Mouse (Mus musculus): ENCODE data around the gene Cpn1.
"Not testable (repeated sequence)": the region's sequence is repeated elsewhere in the genome, so short reads cannot be mapped to it uniquely, and the experiment has no call there.

Gene Cpn1

GRCm38 (mm10) chr19:43980711-43981110 is 5.6 kb downstream of the Cpn1 start:
- DNase-seq, result no peak

GRCm38 (mm10) chr19:43977799-43978198 is 8.6 kb downstream of the Cpn1 start:
- DNase-seq, result no peak

- DNase-seq, result no peak
These were observed 9.7 kb downstream of the Cpn1 start for GRCm38 (mm10) chr19:43976661-43977060.

DNA sequence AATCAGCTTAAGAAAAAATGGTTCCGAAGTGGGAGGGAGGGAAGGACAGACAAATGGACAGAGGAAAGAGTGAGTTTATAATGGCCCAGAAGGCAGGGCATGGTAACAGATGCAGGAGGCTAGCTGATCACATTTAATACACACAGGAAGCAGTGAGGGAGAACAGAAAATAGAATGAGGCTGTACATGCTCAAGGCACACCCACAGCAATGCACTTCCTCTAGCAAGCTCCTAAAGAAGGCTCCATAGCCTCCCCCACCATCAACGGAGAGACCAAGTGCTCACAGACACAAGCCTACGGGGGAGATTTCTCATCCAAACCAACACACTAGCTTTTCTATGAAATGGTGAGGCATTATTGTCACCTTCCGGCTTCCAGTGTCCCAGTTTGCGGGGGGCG is 12.1 kb downstream of the Cpn1 start:
- DNase-seq, result no peak

DNA sequence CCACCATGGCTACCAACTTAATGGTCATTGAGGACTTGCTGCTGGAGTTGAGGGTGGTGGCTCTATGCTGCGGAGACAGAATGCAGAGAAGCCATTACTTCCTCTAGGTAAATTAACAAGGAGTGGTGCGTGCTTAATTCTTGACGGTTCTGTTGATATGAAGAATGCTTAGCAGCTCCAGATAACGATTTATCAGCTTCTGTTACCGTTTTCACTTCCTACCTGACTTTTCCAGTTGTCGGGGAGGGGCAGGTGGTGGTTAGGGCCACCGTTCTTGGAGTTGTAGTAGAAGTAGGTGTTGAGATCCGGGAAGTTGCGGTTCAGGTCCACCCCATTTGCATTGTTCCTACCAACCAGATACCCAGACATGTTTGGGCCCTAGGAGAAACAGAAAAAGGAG is 12.6 kb downstream of the Cpn1 start:
- no peak for DNase-seq

DNA sequence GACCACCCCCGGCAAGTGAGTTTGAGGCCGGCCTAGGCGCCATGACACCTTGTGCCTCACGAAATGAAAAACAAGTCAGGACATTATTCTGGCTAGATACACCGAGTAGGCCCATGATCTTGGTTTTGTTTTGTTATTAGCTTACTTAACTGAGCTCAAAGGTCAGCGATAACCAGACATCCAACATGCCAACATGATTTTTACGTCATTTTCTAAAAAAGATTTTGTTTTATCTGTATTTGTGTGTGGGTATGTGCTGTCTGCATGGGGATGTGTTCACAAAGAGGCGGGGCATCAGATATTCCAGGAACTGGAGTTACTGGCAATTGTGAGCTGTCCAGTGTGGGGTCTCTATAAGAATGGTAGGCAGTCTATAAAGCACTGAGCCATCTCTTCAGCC is 14.2 kb downstream of the Cpn1 start:
- DNase-seq, result no peak

GRCm38 (mm10) chr19:43968436-43969026 is 17.8 kb downstream of the Cpn1 start:
- DNase-seq, result no peak

DNA sequence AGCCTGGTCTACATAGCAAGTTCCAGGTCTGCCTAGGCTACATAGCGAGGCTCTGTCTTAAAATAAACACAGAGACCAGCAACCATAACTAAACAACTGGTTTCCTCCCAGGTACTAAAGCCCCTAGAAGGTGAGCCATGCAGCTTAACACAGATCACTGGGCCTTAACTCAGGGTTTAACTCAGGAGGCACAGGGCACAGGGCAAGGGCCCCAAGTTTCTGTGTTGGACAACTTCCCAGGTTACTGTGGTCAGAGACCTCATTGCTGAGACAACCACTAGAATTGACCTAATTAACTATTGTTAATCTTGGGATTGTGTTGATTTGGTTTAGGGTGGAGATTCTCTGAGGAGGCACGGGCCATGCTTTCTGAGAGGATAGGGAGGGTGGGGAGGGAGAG is 19.9 kb downstream of the Cpn1 start:
- DNase-seq, result no peak

GRCm38 (mm10) chr19:43965496-43966085 is 20.8 kb downstream of the Cpn1 start:
- DNase-seq, result peak; percentile 49 to 55

- DNase-seq, result no peak
These were observed 23.6 kb downstream of the Cpn1 start for GRCm38 (mm10) chr19:43962795-43963194.

DNA sequence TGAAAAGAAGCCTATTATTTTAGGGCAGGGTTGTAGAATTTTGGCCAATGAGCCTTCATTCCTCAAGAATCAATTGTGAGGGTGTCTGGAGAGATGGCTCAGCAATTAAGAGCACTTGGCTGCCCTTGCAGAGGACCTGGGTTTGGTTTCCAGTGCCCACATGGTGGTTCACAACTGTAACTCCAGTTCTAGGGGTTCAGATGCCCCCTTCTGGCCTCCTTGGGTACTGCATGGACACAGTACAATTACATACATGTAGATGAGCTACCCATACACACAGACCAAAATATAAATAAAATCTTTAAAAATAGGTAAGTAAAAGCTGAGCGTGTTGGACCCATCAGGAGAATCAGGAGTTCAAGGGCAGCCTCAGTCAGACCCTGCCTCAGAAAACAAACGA is 25.2 kb downstream of the Cpn1 start:
- DNase-seq, result peak; percentile 54 to 60

- no peak for DNase-seq
These were observed 26.3 kb downstream of the Cpn1 start for GRCm38 (mm10) chr19:43960014-43960413.

DNA sequence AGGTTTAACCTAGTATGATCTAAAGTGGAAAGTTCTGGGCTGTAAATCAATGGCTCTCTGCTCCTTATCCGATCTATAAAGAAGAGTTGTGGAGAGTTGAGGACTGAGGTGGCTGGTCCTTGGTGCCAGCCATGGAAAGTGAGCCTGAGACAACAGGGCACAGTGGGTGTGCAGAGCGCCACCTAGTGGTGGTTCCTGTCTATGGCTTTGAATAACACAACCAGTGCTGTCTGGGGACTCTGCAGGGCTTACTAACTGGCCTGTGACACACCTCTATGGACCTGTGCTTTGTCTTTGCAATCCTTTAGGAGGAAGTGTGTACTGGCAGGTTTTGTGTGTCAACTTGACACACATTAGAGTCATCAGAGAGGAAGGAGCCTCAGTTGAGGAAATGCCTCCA is 27.2 kb downstream of the Cpn1 start:
- DNase-seq, result peak; percentile 75 to 77

DNA sequence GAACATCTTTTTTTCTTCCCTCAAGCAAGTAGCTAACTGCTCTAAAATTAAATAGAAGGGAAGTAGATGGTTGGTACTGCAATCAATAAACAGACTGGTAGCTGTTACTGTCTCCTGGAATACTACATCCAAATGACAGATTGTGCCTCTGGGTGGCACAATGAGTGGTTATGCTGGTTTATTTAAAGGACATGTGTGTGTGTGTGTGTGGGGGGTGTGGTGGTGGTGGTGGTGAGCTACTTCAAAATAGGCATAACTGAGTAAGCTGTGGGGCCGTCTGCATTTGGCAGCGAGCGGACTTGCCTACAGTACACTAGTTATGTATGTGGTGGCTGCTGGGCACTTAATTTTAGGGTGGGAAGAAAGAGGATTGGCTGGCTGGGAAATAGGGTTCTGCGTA is 28.5 kb downstream of the Cpn1 start:
- no peak for DNase-seq

- no peak for DNase-seq
These were observed 29.0 kb downstream of the Cpn1 start for GRCm38 (mm10) chr19:43957402-43957801.

DNA sequence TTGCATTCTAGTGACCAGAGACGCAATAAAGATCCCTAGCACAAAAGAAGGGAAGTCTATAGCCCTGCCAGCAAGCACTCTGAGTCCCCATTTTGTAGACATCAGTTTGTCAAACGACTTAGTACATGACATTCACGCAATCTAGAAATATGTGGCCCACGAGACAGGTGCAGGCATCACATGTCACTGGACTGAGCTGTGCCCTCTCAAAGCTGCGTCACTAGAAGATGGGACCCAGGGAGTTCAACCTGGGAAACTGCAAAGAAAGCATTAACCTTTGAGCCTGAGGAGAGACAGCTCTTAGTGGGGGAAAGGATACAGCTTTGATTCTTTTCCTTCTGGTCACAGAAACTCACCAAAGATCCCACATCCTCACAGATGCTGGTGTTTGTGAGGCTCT is 31.1 kb downstream of the Cpn1 start:
- DNase-seq, result no peak

- no peak for DNase-seq
These were observed 31.5 kb downstream of the Cpn1 start for GRCm38 (mm10) chr19:43954864-43955263.

- not testable (repeated sequence) for DNase-seq
These were observed 33.4 kb downstream of the Cpn1 start for GRCm38 (mm10) chr19:43952936-43953335.

- no peak for DNase-seq
These were observed 37.1 kb downstream of the Cpn1 start for GRCm38 (mm10) chr19:43949111-43949810.

DNA sequence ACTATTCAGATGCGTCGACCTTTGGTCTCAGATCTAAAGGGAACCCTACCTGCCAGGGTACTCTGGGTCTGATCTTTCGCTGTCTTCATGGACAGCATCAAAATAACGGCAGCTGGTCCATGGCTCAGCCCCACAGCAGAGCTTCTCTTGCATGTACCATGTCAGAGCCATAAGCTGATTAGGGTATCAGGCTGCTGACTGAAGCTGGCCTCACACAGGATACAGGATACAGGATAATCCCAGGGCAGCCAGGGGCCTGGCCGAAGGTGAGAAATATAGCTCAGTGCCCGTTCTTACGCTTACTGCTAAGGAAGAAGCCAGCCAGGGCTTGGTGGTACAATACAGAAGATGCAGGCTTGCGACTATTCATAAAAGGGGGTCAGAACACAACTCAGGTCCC is 41.8 kb downstream of the Cpn1 start:
- no peak for DNase-seq

- DNase-seq, result no peak
These were observed 43.3 kb downstream of the Cpn1 start for GRCm38 (mm10) chr19:43943076-43943475.

GRCm38 (mm10) chr19:43939769-43940689 is 46.3 kb downstream of the Cpn1 start, which contains the start of gene Dnmbp:
Gene Dnmbp (minus strand): TSS chr19:43940191.
- DNase-seq, result peak; percentile 87 to 89

- peak in 1 of 2 experiments; percentile 12 for DNase-seq
These were observed 47.1 kb downstream of the Cpn1 start for GRCm38 (mm10) chr19:43939171-43939768.

All from B cell, adult 2 months (primary cell).